Mouse (Mus musculus): ENCODE measurements around the gene Unc5c.

DNA sequence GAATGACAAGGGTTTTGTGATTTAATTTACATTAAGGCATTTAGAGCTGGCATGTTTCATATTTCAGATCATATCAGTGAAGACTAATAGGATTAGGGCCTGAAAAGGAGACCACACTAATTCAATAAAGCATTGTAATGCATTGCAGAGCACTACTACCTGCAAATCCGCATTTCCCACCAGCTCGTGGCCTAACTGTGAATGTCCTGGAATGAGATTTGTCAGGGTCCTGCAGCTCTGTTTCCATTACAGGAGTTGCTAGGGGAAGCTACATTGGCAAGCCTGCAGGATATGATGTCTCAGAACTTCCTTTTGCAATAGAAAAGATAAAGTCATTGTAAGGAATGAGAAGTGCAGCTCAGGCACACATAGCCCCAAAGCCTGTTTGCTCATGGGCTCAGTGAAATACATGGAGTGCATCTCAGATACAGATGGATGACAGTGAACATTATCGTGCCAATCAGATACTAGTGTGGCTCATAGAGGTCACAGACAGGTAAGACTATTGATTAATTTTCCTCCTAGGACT, 236.4 kb downstream of the Unc5c start:
- no peak for TF ChIP-seq CTCF (IDR thresholded peaks at IDR 0.05; ENCODE audit: extremely low read depth, insufficient read depth, low read length)
- TF ChIP-seq POLR2A (IDR thresholded peaks at IDR 0.05; ENCODE audit: extremely low read depth, insufficient read depth, low read length), result no peak

All from cortical plate, adult 2 months (tissue).